9 mouse cellular contexts compared by ENCODE assay signal in the genomic region with DNA sequence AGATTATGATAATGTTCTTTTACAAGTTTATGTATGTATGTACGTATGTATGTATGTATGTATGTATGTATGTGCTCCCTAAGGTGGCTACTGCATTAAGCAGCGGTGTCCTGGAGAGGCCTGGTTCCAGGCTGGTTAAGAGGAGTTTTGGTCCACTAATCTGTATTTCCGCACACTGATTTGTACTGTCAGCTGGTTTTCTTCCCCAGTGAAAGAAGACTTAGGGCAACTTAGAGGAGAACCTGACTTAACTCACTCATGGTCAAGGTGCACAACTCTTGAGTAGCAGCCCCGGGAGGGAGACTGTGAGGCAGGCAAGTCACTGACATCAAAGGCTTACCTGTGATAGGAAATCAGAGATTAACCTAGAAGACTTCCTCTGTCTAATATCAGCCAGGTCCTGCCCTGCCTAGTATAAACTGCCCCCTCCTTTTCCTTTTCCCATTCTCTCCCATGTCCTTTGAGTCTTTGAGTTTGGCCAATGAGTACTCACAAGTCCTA. TPM values are rescaled to one million over a fixed set of nuclear protein-coding genes. Genes with fewer than 3 reads are reported as not detected.
DNase-seq lines count a peak whose midpoint lies in the region; ATAC-seq and TF ChIP-seq lines count a peak whose summit lies in the region.
"Had no signal": no experiment of that assay in that cellular context is flagged by ENCODE, and none has a peak within 500 bp of the region (broad histone marks: within the 10 kb centered on the region; RNA-seq: fewer than 3 reads in every experiment).

No protein-coding gene starts in this region.

- no peak for TF ChIP-seq EP300 in ES-Bruce4 (IDR thresholded peaks at IDR 0.05; ENCODE audit: insufficient read depth, low read depth, low read length)
- no peak for TF ChIP-seq EP300 in liver, postnatal 0 days (IDR thresholded peaks at IDR 0.05; ENCODE audit: low read depth)

- no peaks in the 10 kb centered on the region for H3K27me3 ChIP-seq in heart, embryonic 12.5 days (replicated peaks)
- H3K27me3 ChIP-seq in ES-Bruce4 (ENCODE audit: control insufficient read depth, insufficient read depth, low read length, poor library complexity, severe bottlenecking), result no peaks in the 10 kb centered on the region
- no peaks in the 10 kb centered on the region for H3K27me3 ChIP-seq in hindbrain, embryonic 10.5 days (ENCODE audit: insufficient read depth, poor library complexity, severe bottlenecking)
- no peaks in the 10 kb centered on the region for H3K27me3 ChIP-seq in liver, postnatal 0 days (ENCODE audit: insufficient read depth, low read length)

- peak overlapping the region; percentile 74 for H3K9ac ChIP-seq in heart, embryonic 12.5 days
- peak overlapping the region; percentile 100 for H3K9ac ChIP-seq in ES-Bruce4 (ENCODE audit: low read depth, poor library complexity, severe bottlenecking)
- H3K9ac ChIP-seq in liver, postnatal 0 days (replicated peaks), result peak overlapping the region; percentile 80

- no peaks in the 10 kb centered on the region for H3K36me3 ChIP-seq in heart, embryonic 12.5 days
- H3K36me3 ChIP-seq in ES-Bruce4 (ENCODE audit: control insufficient read depth, insufficient read depth, low read length, poor library complexity, severe bottlenecking), result peaks cover 2% of the 10 kb centered on the region; the same call in 1 of the 2 replicates
- no peaks in the 10 kb centered on the region for H3K36me3 ChIP-seq in hindbrain, embryonic 10.5 days
- H3K36me3 ChIP-seq in liver, postnatal 0 days (replicated peaks; ENCODE audit: insufficient read depth, low read length), result no peaks in the 10 kb centered on the region

- no peak for TF ChIP-seq POLR2A in ES-Bruce4 (IDR thresholded peaks at IDR 0.05; ENCODE audit: insufficient read depth, low read length)

- peaks cover 21% of the 10 kb centered on the region for H3K4me1 ChIP-seq in heart, embryonic 12.5 days (replicated peaks)
- H3K4me1 ChIP-seq in ES-Bruce4 (ENCODE audit: control insufficient read depth, insufficient read depth, low read length), result no peaks in the 10 kb centered on the region
- peaks cover 24% of the 10 kb centered on the region for H3K4me1 ChIP-seq in hindbrain, embryonic 10.5 days (replicated peaks)
- peaks cover 22% of the 10 kb centered on the region for H3K4me1 ChIP-seq in liver, postnatal 0 days (ENCODE audit: insufficient read depth)

- no peak for ATAC-seq in heart, embryonic 12.5 days (ENCODE audit: insufficient number of reproducible peaks, low FRiP score)
- ATAC-seq in liver, postnatal 0 days, result no peak

- TF ChIP-seq CTCF in ES-Bruce4 (IDR thresholded peaks at IDR 0.05; ENCODE audit: low read depth, low read length), result no peak
- TF ChIP-seq CTCF in liver, postnatal 0 days (IDR thresholded peaks at IDR 0.05; ENCODE audit: low read depth), result no peak

- no peaks in the 10 kb centered on the region for H3K9me3 ChIP-seq in heart, embryonic 12.5 days (replicated peaks)
- no peaks in the 10 kb centered on the region for H3K9me3 ChIP-seq in ES-Bruce4 (replicated peaks; ENCODE audit: control insufficient read depth, insufficient read depth, low read length, poor library complexity, severe bottlenecking)
- no peaks in the 10 kb centered on the region for H3K9me3 ChIP-seq in hindbrain, embryonic 10.5 days
- H3K9me3 ChIP-seq in liver, postnatal 0 days (ENCODE audit: low read length), result no peaks in the 10 kb centered on the region

- H3K27ac ChIP-seq in heart, embryonic 12.5 days (ENCODE audit: poor library complexity, severe bottlenecking), result peak overlapping the region; percentile 60
- H3K27ac ChIP-seq in ES-Bruce4 (ENCODE audit: insufficient read depth, low read length), result no peak overlapping the region
- peak overlapping the region; percentile 91 for H3K27ac ChIP-seq in hindbrain, embryonic 10.5 days
- peak overlapping the region; percentile 94 for H3K27ac ChIP-seq in liver, postnatal 0 days (ENCODE audit: low read depth)

- peak overlapping the region; percentile 80 for H3K4me2 ChIP-seq in heart, embryonic 12.5 days
- peak overlapping the region; percentile 70 for H3K4me2 ChIP-seq in liver, postnatal 0 days (ENCODE audit: low read depth, low read length)

- H3K4me3 ChIP-seq in heart, embryonic 12.5 days, result peak overlapping the region; percentile 51
- peak overlapping the region; percentile 93 for H3K4me3 ChIP-seq in ES-Bruce4 (ENCODE audit: low read depth, low read length)
- H3K4me3 ChIP-seq in hindbrain, embryonic 10.5 days, result peak overlapping the region; percentile 60
- peak overlapping the region; percentile 59 for H3K4me3 ChIP-seq in liver, postnatal 0 days (ENCODE audit: low read depth, low read length)

- 79% methylated on average over 4 of the region's 4 CpGs for WGBS in heart, embryonic 12.5 days
- 86% methylated on average over 4 of the region's 4 CpGs for WGBS in hindbrain, embryonic 10.5 days
- WGBS in liver, postnatal 0 days (ENCODE audit: insufficient replicate concordance), result 80% methylated on average over 4 of the region's 4 CpGs

- DNase-seq in heart, postnatal 4 days, result no peak
- peak; percentile 33 for DNase-seq in hindbrain, embryonic 10.5 days (ENCODE audit: low spot score)
- DNase-seq in liver, postnatal 0 days, result no peak
- no peak for DNase-seq in retina, embryonic 14.5 days (ENCODE audit: low spot score)
- DNase-seq in c-Kit-positive CD71-positive TER-119-positive erythroid progenitor cells, embryonic 14.5 days (ENCODE audit: low spot score), result no peak
- DNase-seq in adipocyte (ENCODE audit: low spot score), result no peak

RNA-seq across cellular contexts. Expression of a gene that starts 2.0 kb away (rescaled TPM):
- polyA plus RNA-seq in heart, embryonic 12.5 days (2016; fragmentation: Nextera tagmentation; extraction: Ambion mirVana), result 2.5 and 3.7 TPM in 2 replicates
- total RNA-seq in heart, postnatal 4 days (2021), result 100 to 1,000 TPM; 209 to 211 TPM
- 23.1 and 41.5 TPM in 2 replicates for polyA plus RNA-seq in ES-Bruce4 (2011; ENCODE audit: insufficient read depth, insufficient read length, low read depth, missing spikeins)
- polyA plus RNA-seq in hindbrain, embryonic 10.5 days (2016; fragmentation: Nextera tagmentation; extraction: Ambion mirVana), result 7.9 and 8.4 TPM in 2 replicates
- 5.0 and 8.1 TPM in 2 replicates for polyA plus RNA-seq in liver, postnatal 0 days (2015; fragmentation: Nextera tagmentation; extraction: Ambion mirVana)

RNA-seq across cellular contexts. Expression of a gene that starts 3.2 kb away (rescaled TPM):
- 38.3 and 41.2 TPM in 2 replicates for polyA plus RNA-seq in heart, embryonic 12.5 days (2016; fragmentation: Nextera tagmentation; extraction: Ambion mirVana)
- 1,000 to 10,000 TPM; 1,222 to 1,254 TPM for total RNA-seq in heart, postnatal 4 days (2021)
- polyA plus RNA-seq in ES-Bruce4 (2011; ENCODE audit: insufficient read depth, insufficient read length, low read depth, missing spikeins), result 17.2 and 30.9 TPM in 2 replicates
- 44.6 and 55.1 TPM in 2 replicates for polyA plus RNA-seq in hindbrain, embryonic 10.5 days (2016; fragmentation: Nextera tagmentation; extraction: Ambion mirVana)
- polyA plus RNA-seq in liver, postnatal 0 days (2015; fragmentation: Nextera tagmentation; extraction: Ambion mirVana), result 224 and 229 TPM in 2 replicates

RNA-seq across cellular contexts. Expression of a gene that starts 8.4 kb away (rescaled TPM):
- polyA plus RNA-seq in heart, embryonic 12.5 days (2016; fragmentation: Nextera tagmentation; extraction: Ambion mirVana), result 6.2 and 12.7 TPM in 2 replicates
- total RNA-seq in heart, postnatal 4 days (2021), result 10 to 100 TPM; 26.8 to 30.1 TPM
- polyA plus RNA-seq in ES-Bruce4 (2011; ENCODE audit: insufficient read depth, insufficient read length, low read depth, missing spikeins), result not detected in 2 replicates
- polyA plus RNA-seq in hindbrain, embryonic 10.5 days (2016; fragmentation: Nextera tagmentation; extraction: Ambion mirVana), result 11.3 and 13.4 TPM in 2 replicates
- polyA plus RNA-seq in liver, postnatal 0 days (2015; fragmentation: Nextera tagmentation; extraction: Ambion mirVana), result 107 and 123 TPM in 2 replicates

RNA-seq across cellular contexts. Expression of a gene that starts 9.6 kb away (rescaled TPM):
- 0.64 and 1.4 TPM in 2 replicates for polyA plus RNA-seq in heart, embryonic 12.5 days (2016; fragmentation: Nextera tagmentation; extraction: Ambion mirVana)
- total RNA-seq in heart, postnatal 4 days (2021), result under 1 TPM; 0.16 to 0.81 TPM
- 1.3 and 3.0 TPM in 2 replicates for polyA plus RNA-seq in ES-Bruce4 (2011; ENCODE audit: insufficient read depth, insufficient read length, low read depth, missing spikeins)
- 0.42 and 0.56 TPM in 2 replicates for polyA plus RNA-seq in hindbrain, embryonic 10.5 days (2016; fragmentation: Nextera tagmentation; extraction: Ambion mirVana)
- polyA plus RNA-seq in liver, postnatal 0 days (2015; fragmentation: Nextera tagmentation; extraction: Ambion mirVana), result 0.78 and 1.5 TPM in 2 replicates
- total RNA-seq: hematopoietic stem cell, adult 5-6 weeks had no signal

RNA-seq across cellular contexts. Expression of a gene that starts 16.0 kb away (rescaled TPM):
- polyA plus RNA-seq in heart, embryonic 12.5 days (2016; fragmentation: Nextera tagmentation; extraction: Ambion mirVana), result 5.0 and 5.7 TPM in 2 replicates
- total RNA-seq in heart, postnatal 4 days (2021), result 1 to 10 TPM; 5.7 to 5.8 TPM
- polyA plus RNA-seq in ES-Bruce4 (2011; ENCODE audit: insufficient read depth, insufficient read length, low read depth, missing spikeins), result 1.3 and 2.0 TPM in 2 replicates
- 6.0 and 8.7 TPM in 2 replicates for polyA plus RNA-seq in hindbrain, embryonic 10.5 days (2016; fragmentation: Nextera tagmentation; extraction: Ambion mirVana)
- 4.1 and 4.9 TPM in 2 replicates for polyA plus RNA-seq in liver, postnatal 0 days (2015; fragmentation: Nextera tagmentation; extraction: Ambion mirVana)
